Mouse (Mus musculus) heart, embryonic 10.5 days (tissue): ENCODE data around the gene Ccdc8. TPM values are rescaled to one million over a fixed set of nuclear protein-coding genes. Genes with fewer than 3 reads are reported as not detected.

Experiments
- DNase-seq: peaks from one replicate; pipeline ENCODE4 v3.0.0-alpha.2; 2017; ENCODE audit warnings: low spot score
- H3K27ac ChIP-seq: fragments of 300-500 bp; sonication (generic); 2 replicates; pipeline ENCODE4 v1.5.1; 2016; ENCODE audit warnings: mild to moderate bottlenecking
- H3K27me3 ChIP-seq: fragments of 300-500 bp; sonication (generic); 2 replicates; pipeline ENCODE4 v1.6.1; 2016; ENCODE audit warnings: mild to moderate bottlenecking; ENCODE audit not compliant: poor library complexity, insufficient read depth, severe bottlenecking
- H3K36me3 ChIP-seq: fragments of 300-500 bp; sonication (generic); 2 replicates; pipeline ENCODE4 v1.6.1; 2016; ENCODE audit warnings: mild to moderate bottlenecking, moderate library complexity
- H3K4me1 ChIP-seq: fragments of 300-500 bp; sonication (generic); 2 replicates; pipeline ENCODE4 v1.6.1; 2016; ENCODE audit warnings: mild to moderate bottlenecking
- H3K4me3 ChIP-seq: fragments of 300-500 bp; sonication (generic); 2 replicates; pipeline ENCODE4 v1.5.1; 2016; ENCODE audit warnings: mild to moderate bottlenecking, moderate library complexity
- H3K9me3 ChIP-seq: fragments of 300-500 bp; sonication (generic); 2 replicates; pipeline ENCODE4 v1.6.1; 2016; ENCODE audit warnings: mild to moderate bottlenecking, moderate library complexity
- WGBS: fragments of 180-500 bp; shearing (Covaris S2); methylation state at CpG from one replicate; pipeline ENCODE4 v1.1.7; 2016; 5-methylcytosine and 5-hydroxymethylcytosine counted together
- polyA plus RNA-seq: library from polyadenylated mRNA; unstranded; fragments of >200 nt; fragmentation: Nextera tagmentation; extraction: Ambion mirVana; gene quantifications from 2 replicates; pipeline ENCODE4 v1.2.1, GENCODE M21; 2016

Gene Ccdc8
- polyA plus RNA-seq, 1 experiment from 2014 or later, result 13.3 TPM

DNA sequence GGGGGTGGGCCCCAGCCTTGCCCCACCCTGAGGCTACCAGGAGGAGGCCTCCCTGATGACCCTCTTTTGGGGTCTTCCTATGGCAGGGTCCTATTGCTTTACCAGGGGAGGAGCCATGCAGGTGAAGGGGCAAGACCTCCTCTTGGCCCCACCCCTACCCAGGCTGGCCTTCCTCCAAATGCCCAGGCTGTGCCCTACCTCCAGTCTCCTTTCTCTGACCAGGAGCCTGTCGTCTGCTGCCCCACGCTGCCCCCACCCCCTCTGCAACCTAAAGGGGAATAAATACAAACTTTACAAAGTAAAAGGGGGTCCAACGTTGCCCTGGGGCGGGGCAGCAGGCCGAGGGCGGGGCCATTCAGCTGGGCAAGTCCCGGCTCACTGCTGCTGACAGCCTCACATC lies 12.2 kb downstream of the Ccdc8 start:
- DNase-seq, result no peak
- 80% methylated on average over 7 of the region's 7 CpGs for WGBS

DNA sequence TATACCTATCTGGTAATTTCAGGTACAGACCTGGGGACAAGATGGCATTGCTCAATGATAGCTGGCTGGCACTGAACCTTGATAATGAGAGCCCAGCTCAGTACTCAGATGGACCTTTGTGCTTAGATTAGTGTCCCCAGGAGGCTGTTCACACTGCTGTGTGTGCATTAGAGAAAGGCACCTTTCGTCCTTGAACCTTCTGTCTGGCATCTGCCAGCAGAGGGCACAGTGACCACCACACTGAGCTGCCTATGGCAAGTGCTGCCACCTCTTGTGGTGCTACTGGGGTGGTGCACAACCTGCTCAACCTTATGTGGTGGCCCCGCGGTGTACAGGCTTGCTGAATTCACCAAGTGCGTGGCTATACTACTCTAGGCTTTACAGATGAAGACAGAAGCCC lies 14.8 kb downstream of the Ccdc8 start:
- H3K27me3 ChIP-seq, result no peaks in the 10 kb centered on the region
- H3K4me1 ChIP-seq, result no peaks in the 10 kb centered on the region
- no peaks in the 10 kb centered on the region for H3K9me3 ChIP-seq
- WGBS, result 86% methylated on average over 4 of the region's 4 CpGs
- DNase-seq, result no peak
- no peak overlapping the region for H3K27ac ChIP-seq
- H3K36me3 ChIP-seq, result peaks cover 89% of the 10 kb centered on the region
- H3K4me3 ChIP-seq, result no peak overlapping the region

More for the DNA sequence above, 12.2 kb downstream of the Ccdc8 start:
- H3K4me3 ChIP-seq, result no peak overlapping the region
- no peaks in the 10 kb centered on the region for H3K4me1 ChIP-seq
- peak overlapping the region; percentile 29; the same call in 1 of the 2 replicates for H3K27ac ChIP-seq
- no peaks in the 10 kb centered on the region for H3K9me3 ChIP-seq
- no peaks in the 10 kb centered on the region for H3K27me3 ChIP-seq
- H3K36me3 ChIP-seq, result peaks cover 82% of the 10 kb centered on the region

DNA sequence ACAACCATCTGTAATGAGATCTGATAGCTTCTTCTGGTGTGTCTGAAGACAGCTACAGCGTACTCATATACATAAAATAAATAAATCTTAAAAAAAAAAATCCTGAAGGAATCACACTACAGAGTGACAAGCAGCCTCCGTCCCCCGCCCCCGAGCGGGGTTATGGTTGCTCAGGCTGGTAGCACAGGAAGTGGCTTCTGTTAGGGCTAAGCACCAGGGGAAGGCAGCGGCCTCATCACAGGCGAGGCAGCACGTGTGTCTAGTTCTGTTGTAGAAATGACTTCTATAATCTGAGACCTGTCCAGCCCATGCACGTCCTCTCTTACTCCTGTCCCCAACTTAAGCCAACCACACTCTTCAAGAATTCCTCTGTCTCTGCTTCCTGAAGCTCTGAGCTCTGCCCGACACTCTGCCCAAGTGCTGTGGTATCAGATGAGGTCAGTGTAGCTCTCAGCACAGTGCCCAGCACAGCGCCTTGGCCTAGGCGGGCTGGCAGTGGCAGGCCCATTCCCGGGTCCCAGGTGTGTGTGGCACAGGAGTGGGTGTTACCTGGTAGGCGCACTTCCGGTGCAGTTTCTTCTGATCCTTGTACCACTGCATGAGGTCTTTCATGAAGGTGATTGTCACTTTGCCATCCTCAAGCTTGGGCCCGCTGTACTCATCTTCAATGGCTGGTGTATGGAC lies 17.0 kb downstream of the Ccdc8 start:
- Histone ChIP-seq H3K27me3 (no peaks in the 10 kb centered on the region), H3K4me3 (no peak overlapping the region), H3K27ac (no peak overlapping the region), H3K9me3 (no peaks in the 10 kb centered on the region), H3K4me1 (no peaks in the 10 kb centered on the region), H3K36me3 (peaks cover 98% of the 10 kb centered on the region)
- 90% methylated on average over 16 of the region's 16 CpGs for WGBS
- no peak for DNase-seq

DNA sequence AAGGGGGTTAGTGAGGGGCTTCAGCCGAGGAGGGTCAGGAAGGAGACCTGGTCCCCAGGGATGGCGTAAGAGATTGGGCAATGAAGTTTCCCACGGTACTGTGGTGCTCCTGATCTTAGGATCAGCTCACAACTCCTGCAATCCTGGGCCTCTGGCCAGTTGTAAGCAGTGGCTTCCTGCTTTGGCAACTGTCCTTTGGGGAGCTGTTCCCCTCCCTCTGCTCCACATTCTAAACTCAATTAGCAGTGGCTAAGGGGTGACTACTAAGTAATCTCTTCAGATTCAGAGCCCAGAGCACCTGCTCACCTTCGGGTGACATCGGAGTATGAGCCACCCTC lies 17.5 kb downstream of the Ccdc8 start:
- WGBS, result 88% methylated on average over 5 of the region's 5 CpGs
- Histone ChIP-seq H3K9me3 (no peaks in the 10 kb centered on the region), H3K27ac (no peak overlapping the region), H3K4me1 (no peaks in the 10 kb centered on the region), H3K36me3 (peaks cover 98% of the 10 kb centered on the region), H3K4me3 (no peak overlapping the region), H3K27me3 (no peaks in the 10 kb centered on the region)
- DNase-seq, result no peak

DNA sequence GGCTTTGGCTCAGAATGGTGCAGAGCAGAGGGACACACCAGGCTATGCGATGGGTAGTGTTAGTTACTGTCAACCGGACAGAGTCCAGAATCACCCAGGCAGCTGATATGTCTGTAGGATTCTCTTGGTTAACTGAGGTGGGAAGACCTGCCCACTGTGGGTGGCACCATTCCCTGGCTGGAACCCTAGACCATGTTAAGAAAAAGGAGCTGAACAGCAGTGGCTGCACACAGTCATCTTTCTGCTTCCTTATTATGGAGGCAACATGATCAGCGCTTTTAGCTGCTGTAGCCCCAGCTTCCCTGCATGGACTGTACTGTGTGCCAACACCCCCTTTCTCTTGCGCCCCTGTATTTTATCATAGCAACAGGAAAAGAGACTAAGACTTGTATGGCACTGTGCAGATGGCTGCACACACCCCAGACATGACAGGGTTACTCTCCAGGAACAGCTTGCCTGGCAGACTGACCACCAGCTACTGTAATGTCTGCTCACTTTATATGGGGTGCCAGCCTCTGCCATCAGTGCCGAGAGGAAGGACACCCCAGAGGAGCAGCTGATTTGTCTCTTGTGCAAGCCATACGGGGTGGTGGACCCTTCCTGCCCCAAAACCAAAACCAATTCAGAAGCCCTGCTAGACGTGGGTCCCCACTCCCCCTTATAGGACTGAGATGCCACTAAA lies 19.5 kb downstream of the Ccdc8 start:
- no peak for DNase-seq
- 90% methylated on average over 7 of the region's 7 CpGs for WGBS

DNA sequence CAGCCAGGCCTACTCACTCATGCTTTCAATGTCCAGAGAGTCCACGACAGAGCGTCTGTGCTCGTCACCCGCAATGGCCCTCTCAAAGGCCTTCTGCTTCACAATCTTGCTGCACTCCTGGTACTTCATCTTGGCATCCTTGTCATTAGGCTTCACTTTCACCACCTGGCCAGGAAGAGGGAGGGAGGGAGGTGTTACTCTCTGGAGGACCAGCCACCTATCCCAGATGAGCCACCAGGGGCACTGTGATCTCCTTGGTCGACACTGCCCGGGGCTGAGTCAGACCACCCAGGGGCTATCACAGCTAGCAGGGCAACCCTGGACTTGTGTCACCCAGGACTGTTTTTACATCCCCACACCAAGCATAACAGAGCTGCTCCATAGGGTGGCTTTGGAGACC lies 22.9 kb downstream of the Ccdc8 start:
- Histone ChIP-seq H3K9me3 (no peaks in the 10 kb centered on the region), H3K27me3 (no peaks in the 10 kb centered on the region)
- whole genome bisulfite sequencing, result 84% methylated on average over 6 of the region's 6 CpGs

More for the DNA sequence above, 19.5 kb downstream of the Ccdc8 start:
- Histone ChIP-seq H3K4me3 (no peak overlapping the region), H3K27me3 (no peaks in the 10 kb centered on the region), H3K36me3 (peaks cover 98% of the 10 kb centered on the region), H3K27ac (no peak overlapping the region), H3K4me1 (peaks cover 4% of the 10 kb centered on the region), H3K9me3 (no peaks in the 10 kb centered on the region)

DNA sequence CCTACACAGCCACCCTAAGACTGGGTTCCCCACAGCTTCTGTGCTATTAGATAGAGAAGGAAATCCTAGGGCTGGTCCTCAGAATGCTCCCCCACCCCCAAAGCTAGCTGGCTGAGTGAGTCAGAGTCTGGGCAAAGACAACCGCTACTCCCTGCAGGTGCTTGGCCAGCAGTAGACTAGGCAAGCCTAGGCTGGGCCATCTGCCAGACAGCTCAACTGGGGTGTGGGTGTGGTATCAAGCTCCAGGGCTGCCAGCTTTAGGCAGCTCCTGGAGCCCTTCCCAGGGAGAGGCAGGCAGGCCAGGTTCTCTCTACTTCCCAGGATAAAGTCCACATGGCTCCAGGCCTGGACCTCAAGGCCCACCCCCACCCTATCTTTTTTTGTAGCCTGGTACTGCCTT lies 24.5 kb downstream of the Ccdc8 start:
- H3K27me3 ChIP-seq, result no peaks in the 10 kb centered on the region
- WGBS, result 83% methylated on average over 1 of the region's 1 CpGs
- H3K27ac ChIP-seq, result no peak overlapping the region
- no peak for DNase-seq
- H3K4me1 ChIP-seq, result peaks cover 10% of the 10 kb centered on the region
- no peaks in the 10 kb centered on the region for H3K9me3 ChIP-seq
- H3K4me3 ChIP-seq, result no peak overlapping the region
- H3K36me3 ChIP-seq, result peaks cover 94% of the 10 kb centered on the region

More for the DNA sequence above, 22.9 kb downstream of the Ccdc8 start:
- H3K27ac ChIP-seq, result no peak overlapping the region
- DNase-seq, result no peak
- peaks cover 8% of the 10 kb centered on the region for H3K4me1 ChIP-seq
- peaks cover 93% of the 10 kb centered on the region for H3K36me3 ChIP-seq
- no peak overlapping the region for H3K4me3 ChIP-seq

DNA sequence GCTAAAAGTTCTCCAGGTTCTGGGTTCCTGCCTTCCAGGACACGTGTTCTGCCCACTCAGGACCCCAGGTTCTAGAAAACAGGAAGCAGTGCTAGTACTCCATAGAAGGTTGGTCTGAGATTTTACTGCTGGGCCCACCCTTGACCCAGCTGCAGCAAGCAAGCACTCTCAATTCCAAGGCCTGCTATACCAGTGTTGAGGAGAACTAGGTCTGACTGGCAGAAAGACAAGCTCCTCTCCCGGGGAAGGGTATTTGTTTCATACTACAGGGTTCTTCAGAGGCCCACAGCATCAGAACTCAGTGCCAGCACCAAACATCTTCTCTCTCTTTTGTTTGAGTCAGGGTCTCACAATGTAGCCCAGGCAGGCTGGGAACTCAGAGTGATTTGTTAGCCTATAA lies 25.4 kb downstream of the Ccdc8 start:
- no peak overlapping the region for H3K4me3 ChIP-seq
- no peak overlapping the region for H3K27ac ChIP-seq
- WGBS, result 92% methylated on average over 2 of the region's 2 CpGs
- DNase-seq, result no peak
- peaks cover 94% of the 10 kb centered on the region for H3K36me3 ChIP-seq
- peaks cover 19% of the 10 kb centered on the region for H3K4me1 ChIP-seq
- H3K9me3 ChIP-seq, result no peaks in the 10 kb centered on the region
- H3K27me3 ChIP-seq, result no peaks in the 10 kb centered on the region

DNA sequence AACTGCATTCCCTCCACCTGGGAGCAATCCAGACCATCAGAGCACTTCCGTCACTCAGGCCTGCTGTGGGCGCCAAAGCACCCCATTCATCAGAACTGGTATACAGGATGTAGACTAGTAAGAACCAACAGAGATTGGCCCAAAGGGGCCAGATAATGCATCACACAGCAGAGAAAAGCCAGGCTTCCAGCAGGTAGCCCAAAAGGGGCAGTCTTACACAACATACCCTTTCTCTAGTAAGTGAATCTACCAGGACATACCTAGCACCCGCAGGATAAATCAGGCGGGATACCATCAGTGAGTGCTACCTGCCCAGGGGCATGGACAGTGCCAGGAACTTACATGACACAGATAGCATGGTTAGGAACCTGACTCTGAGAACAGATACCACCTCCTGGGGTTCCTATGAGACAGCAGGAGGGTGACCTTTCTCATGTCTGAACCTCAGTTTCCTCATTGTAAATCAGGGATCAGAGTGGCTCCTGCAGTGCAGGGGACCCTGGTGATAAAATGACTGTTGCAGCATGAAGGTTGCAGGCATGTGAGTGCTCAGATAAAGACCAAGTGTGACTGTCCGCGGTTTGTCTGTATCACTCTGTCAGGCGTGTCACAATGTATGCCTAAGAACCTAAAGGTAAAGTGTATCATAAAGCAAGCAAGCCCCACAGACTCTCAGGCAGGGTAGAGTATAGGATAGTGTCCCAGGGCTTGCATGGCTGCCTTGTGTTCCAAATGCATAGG lies 27.1 kb downstream of the Ccdc8 start:
- H3K36me3 ChIP-seq, result peaks cover 90% of the 10 kb centered on the region
- no peaks in the 10 kb centered on the region for H3K9me3 ChIP-seq
- 84% methylated on average over 7 of the region's 7 CpGs for WGBS
- H3K27ac ChIP-seq, result no peak overlapping the region
- DNase-seq, result no peak
- no peaks in the 10 kb centered on the region for H3K27me3 ChIP-seq
- H3K4me1 ChIP-seq, result peaks cover 36% of the 10 kb centered on the region
- H3K4me3 ChIP-seq, result no peak overlapping the region

DNA sequence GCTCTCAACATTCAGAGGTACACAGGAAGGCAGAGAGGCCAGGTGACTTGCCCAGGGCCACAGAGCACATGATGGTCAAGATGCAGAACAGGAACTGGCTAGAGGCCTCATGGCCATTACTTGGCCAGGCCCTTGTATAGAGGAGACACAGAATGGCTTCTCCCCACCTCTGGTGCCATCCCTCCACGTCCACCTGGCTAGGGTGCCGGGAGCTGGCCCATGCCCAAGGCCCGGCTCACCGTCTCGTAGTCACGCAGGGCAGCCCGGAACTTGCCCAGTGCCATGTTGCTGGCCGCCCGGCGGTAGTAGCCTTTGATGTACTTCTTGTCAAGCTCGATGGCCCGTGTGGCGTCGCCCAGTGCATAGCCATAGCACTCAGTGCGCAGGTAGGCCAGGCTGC lies 29.7 kb downstream of the Ccdc8 start:
- Histone ChIP-seq H3K4me3 (no peak overlapping the region), H3K36me3 (peaks cover 72% of the 10 kb centered on the region), H3K27me3 (no peaks in the 10 kb centered on the region), H3K4me1 (peaks cover 56% of the 10 kb centered on the region), H3K27ac (no peak overlapping the region), H3K9me3 (no peaks in the 10 kb centered on the region)
- WGBS, result 95% methylated on average over 15 of the region's 15 CpGs
- DNase-seq, result no peak

DNA sequence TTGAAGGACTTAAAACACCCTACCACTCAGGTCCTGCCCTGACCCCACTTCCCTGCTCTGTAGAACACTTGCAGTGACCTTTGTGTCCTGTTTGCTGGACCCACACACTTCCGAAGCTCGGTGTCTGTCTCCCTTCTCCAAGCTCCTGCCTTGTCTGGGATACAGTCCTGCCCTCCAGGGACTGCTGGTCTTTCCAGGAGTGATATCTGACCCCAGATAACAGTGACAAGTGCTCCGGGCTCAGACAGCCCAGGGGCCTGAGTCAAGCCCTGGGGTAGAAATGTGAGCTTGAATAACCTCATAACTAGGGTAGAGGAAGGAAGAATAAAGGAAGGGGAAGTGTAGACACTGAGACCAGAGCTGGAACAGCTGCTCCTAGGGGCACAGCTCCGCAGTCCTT lies 31.2 kb downstream of the Ccdc8 start:
- WGBS, result 36% methylated on average over 4 of the region's 4 CpGs
- no peak for DNase-seq
- no peaks in the 10 kb centered on the region for H3K9me3 ChIP-seq
- H3K27ac ChIP-seq, result peak overlapping the region; percentile 69
- H3K36me3 ChIP-seq, result peaks cover 63% of the 10 kb centered on the region
- 0 out of 2 replicates have a peak overlapping the region, but pooled peaks have one; percentile 5 for H3K4me3 ChIP-seq
- H3K27me3 ChIP-seq, result no peaks in the 10 kb centered on the region
- peaks cover 53% of the 10 kb centered on the region for H3K4me1 ChIP-seq

DNA sequence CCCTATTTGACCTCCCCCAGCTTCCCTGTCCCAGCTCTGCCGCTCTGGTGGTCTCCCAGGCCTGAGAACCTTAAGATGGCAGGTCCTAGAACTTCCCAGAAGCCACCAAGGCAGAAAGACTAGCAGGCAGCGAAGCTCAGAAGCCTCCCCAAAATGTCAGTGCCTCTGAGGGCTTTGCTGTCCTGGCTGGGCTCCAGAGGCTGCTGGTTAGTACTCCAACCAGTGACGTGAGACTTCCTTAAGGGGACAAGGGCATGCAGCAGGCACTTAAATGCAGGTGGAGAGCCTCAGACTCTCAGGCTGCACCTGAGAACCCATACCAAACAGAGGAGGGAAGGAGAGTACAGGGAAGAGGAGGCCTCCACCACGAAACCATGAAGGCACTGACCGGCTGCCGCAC lies 31.6 kb downstream of the Ccdc8 start:
- Histone ChIP-seq H3K9me3 (no peaks in the 10 kb centered on the region), H3K27ac (peak overlapping the region; percentile 69), H3K36me3 (peaks cover 58% of the 10 kb centered on the region), H3K4me1 (peaks cover 53% of the 10 kb centered on the region), H3K4me3 (no peak overlapping the region), H3K27me3 (no peaks in the 10 kb centered on the region)
- DNase-seq, result no peak
- 80% methylated on average over 6 of the region's 6 CpGs for WGBS

DNA sequence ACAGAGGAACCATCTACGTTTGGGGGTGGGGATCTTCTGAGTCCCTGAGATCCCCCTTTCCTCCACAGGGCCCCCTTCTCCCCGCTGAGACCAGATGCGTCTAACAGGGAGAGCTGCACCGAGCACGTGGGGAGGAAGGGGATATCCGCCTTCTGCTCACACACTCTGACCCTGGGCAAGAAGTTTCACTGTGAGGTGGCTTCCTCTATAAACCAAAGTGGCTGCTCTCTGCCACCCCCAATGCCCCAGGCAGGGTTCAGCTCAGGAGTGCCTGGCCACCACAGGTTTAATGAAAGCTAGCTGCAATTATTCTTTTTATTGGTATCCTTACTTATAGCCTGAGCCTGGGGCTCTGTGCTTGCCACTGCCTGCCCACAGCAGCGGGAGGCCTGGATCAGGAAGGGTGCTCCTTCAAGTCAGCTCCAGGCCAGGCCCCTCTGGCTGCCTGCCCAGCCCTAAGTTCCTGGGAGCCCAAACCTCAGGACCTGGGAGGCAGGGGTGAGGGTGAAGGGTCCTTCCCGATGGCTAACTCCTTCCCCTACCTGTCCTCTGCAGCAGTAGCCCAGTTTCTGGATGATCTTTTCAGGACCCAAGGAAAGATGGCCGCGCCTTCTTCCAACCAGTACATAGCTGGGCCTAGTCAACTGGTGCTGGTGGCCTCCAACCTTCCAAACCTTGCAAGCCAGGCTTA lies 32.5 kb downstream of the Ccdc8 start:
- DNase-seq, result no peak
- Histone ChIP-seq H3K36me3 (peaks cover 50% of the 10 kb centered on the region), H3K4me3 (no peak overlapping the region), H3K4me1 (peaks cover 53% of the 10 kb centered on the region), H3K9me3 (no peaks in the 10 kb centered on the region), H3K27ac (peak overlapping the region; percentile 69; the same call in 1 of the 2 replicates), H3K27me3 (no peaks in the 10 kb centered on the region)
- 79% methylated on average over 10 of the region's 10 CpGs for WGBS
